Mouse (Mus musculus) spleen, embryonic (tissue): ENCODE results near the gene Aco1.

Source experiments
- CTCF ChIA-PET: fragments of 350-600 bp; sonication (Branson Sonifier 250); formaldehyde crosslinking; loops from one replicate; lab custom pipeline; 2022; lab: Charles Lee

Gene Aco1

DNA sequence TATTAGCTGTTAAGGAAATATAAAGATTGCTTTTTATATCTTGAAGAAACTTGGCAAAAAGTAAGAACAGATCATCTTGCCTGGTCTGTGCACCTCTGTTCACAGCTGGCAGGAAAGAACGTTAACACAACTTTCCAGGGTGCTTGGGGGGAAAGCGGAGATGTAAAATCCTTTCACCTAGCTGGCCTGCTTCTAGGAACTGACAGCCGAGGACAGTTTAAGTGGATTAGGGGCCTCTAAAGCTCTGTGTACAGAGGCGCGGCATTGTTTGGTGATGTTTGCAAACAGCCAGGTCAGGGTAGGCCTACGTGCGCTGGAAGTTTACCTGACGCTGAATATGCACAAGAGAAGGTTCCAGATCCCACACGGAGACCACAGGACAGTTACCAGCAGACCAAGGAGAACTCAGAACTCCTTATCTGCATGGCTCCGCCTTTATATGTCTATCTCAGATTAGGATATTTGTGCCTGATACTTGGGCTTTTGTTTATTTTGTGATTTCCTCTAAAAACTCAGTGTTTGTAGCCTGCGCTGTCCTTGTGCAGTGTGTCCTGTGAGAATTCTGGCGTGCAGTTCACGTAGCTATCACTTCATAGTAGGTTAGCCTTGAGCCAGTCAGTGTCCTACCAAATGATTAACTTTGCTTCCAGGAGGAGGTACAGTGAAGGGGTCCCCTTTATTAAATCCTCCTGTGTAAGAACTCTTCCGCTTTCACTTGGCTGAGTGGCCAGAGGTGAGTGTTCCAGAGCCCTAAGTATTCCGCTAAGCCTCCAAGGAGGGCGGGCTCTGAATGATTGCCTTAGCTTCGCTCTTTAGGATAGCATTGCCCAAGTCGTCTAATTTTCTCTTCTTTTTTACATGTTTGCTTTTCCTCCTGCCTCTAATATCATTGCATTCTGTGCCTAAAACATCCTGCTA, 14.0 kb downstream of the Aco1 start:
- CTCF ChIA-PET = no interaction called here

DNA sequence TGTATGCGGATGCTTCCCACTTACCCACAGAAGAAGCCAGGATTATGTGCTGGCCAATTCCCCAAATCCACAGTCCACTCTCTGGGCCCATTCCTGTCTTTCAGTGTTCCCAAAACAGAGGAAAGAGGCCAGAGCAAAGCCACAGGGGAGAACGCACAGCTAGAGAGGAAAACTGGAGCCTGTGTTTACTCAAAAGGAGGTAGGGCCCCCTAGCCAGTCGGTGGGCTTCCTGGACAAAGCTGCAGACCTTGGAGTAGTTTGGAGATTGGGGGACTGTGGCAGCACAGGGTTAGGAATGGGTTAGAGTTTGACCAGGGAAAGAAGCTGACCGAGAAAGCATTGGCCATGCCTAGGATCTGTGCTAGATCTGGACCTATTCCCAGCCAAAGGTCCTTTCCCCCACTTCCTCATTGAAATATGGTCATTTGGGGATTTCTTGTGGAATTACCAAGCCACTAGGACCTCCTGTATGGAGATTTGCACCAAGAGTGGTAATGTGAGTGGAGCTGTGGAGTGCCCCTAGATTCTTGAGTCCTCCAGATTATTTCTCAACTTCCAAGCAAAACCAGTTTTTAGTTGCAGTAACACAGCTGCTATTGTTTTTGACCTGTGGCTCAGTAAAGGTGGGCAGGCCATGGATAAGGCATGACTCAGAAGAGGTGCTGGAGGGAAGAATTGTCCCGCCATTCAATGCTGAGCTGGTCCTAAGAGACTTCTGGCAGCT, 14.8 kb downstream of the Aco1 start:
- CTCF ChIA-PET = no interaction called here

DNA sequence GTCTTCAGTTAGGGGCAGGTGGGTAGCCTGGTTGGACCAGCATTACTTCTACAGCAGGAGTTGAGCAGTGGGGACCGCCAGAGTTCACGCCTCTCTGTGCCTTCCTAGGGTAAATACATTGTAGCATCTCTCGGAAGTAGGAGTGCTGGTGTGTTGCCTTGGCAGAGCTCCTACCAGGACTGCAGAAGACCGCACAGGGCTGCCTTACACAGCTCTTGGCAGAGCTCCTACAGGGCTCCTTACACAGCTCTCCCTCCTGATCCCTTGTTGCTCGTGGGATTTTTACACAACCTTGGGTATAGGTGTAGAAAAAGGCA, 15.3 kb downstream of the Aco1 start:
- CTCF ChIA-PET = no interaction called here

DNA sequence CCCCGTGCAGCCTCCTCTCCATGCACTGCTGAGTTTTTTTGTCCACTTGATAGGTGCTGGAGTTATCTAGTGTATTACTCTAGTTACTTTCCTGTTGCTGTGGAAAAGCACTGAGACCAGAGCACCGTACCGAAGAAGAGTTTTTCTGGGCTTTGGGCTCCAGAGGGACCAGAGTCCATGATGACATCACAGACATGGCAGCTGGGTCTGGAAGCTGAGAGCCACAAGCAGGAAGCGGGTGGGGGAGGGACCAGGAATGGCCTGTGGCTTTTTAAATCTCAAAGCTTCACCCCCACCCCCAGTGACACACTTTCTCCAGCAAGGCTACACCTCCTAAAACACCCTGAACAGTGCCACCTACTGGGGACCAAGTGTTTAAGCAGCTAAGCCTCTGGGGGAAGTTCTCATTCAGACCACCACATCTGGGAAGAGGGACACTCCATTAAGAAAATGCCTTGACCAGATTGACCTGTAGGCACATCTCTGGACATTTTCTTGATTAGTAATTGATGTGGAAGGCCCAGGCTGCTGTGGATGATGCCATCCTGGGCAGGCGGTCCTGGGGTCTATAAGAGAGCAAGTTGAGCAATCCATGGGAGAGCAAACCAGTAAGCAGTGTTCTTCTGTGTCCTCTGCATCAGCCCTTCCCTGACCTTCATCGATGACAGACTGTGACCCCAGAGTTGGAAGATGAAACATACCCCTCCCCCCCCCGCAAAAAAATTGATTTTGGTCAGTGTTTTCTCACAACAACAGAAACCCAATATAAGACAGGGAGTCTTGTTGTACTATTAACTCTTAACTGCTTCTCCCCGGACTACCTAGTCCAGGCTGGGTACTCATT, 17.9 kb downstream of the Aco1 start:
- CTCF ChIA-PET = no interaction called here

DNA sequence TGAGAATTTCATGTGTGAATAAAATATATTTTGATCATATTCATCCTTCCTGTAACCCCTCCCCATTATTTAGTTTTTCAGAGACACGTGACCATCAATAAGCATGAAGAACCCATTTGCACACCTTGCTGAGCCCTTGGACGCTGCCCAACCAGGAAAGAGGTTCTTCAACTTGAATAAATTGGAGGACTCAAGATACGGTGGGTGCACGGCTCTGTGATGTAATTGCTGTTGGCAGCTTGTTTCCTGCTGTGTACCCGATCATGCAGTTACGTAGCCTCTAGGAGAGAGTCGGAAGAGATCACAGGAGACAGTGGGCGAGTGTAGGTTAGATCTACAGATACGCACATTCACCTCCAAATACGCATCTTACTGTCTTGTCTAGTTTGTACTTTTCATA, 20.8 kb downstream of the Aco1 start:
- CTCF ChIA-PET = no interaction called here

DNA sequence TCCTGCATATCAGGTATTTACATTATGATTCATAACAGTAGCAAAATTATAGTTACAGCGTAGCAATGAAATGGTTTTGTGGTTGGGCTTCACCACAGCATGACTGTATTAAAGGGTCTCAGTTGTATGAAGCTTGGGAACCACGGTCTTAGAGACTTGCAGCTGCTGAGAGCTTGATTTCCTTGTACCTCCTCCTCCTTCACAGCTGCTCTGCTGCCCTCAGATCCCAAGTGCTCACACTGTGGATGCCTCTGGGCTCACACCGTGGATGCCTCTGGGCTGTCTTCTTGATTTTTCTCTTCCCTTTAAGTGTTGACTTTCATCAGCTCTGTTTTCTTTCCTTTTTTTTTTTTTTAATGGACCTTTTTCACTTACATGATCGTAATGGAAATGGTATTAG, 28.6 kb downstream of the Aco1 start:
- CTCF ChIA-PET = no interaction called here

DNA sequence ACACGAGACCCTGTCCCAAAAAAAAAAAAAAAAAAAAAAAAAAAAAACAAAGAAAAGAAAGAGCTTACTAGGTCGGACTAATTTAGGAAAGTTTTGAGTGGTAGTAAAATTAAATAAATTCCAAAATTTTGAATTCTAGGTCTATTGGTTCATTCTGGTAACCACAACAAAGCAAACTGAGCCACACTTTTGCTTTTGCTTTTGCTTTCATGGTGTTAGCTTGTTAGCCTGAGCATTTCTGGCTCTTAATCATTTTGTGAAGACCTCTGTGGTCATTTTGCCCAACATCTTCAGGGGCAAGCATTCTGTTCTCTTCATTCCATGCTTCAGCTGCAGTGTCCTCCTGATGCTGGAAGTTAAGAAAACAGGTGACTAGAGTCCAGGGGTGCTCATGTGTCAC, 29.5 kb downstream of the Aco1 start:
- CTCF ChIA-PET = interaction anchor here (0.6 to 0.7 kb wide), 2 partner anchors 30 to 38 kb away, joined by 3 to 12 read pairs; no protein-coding TSS in a partner anchor

DNA sequence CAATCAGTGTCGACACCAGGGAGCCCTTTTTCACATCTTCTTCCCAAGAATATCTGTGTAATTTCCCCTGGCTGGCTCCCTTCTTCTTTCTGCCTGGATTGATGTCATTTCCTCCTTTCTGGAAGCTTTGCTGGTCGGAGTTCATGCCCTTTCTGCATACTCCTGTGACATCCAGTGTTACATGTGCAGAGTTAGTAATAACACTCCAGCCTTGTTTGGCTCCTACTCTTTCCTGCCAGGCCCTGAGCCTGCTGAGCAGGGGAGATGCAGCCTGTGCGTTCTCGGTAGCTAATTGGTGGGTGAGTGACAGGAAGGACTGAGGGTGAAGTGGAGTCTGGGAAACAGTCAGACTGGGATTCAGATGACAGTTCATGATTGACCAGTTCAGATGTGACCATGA, 31.4 kb downstream of the Aco1 start:
- CTCF ChIA-PET = interaction anchor here (1.0 kb wide), 1 partner anchor 111 kb away, joined by 3 read pairs; no protein-coding TSS in a partner anchor

DNA sequence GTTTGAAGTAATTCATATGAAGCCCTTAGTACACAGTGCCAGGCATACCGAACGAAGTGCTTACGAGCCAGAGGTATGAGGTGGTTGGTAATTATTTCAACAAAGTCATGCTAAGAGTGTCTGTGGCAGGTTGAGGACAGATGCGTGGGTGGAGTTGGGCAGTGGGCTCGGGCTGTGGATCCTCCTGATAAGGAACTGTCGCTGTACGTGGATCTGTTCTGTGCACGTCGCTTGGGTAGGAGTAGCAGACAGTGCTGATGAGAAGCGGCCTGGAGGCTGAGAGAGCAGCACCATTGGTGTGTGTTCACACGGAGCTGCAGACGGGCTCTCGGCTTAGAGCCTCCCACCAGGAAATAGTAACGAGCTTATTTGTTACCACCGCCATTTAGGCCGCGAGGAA, 35.7 kb downstream of the Aco1 start:
- CTCF ChIA-PET = interaction anchor here (0.7 kb wide), 1 partner anchor 44 kb away, joined by 3 read pairs; no protein-coding TSS in a partner anchor

DNA sequence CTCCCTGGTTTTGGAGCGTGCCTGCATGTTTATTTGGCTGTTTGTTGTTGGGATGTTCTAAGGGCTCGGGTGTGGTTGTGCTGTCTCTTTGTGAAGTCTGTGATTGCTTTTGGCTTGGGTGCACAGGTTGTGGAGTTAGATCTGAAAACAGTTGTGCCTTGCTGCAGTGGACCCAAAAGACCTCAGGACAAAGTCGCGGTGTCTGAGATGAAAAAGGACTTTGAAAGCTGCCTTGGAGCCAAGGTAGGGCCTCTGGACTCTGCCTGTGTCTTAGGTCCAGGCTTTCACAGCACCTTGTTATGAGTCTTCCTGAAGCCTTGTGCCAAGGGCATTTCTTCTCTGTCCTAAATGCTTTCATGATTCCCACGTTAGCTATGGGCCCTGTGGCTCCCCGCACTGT, 37.2 kb downstream of the Aco1 start:
- CTCF ChIA-PET = no interaction called here

DNA sequence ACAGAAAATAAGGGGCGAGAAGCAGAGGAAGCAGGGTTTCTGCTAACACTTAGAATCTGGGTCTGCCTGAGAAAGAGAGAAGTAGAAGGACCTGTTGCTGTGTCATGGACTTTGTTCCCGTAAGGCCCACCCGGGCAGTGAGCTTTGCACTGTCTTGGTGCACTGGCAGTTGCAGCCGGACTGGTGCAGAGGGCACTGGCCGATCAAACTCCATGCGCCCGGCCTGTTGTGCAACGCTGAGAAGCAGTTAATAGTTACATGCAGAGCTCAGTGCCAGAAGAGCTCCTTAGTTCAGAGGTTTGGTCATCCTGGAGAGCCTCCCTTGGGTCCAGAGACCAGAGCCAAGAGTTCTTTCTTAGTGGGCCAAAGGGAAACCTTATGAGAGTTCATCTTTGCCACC, 38.8 kb downstream of the Aco1 start:
- CTCF ChIA-PET = no interaction called here

DNA sequence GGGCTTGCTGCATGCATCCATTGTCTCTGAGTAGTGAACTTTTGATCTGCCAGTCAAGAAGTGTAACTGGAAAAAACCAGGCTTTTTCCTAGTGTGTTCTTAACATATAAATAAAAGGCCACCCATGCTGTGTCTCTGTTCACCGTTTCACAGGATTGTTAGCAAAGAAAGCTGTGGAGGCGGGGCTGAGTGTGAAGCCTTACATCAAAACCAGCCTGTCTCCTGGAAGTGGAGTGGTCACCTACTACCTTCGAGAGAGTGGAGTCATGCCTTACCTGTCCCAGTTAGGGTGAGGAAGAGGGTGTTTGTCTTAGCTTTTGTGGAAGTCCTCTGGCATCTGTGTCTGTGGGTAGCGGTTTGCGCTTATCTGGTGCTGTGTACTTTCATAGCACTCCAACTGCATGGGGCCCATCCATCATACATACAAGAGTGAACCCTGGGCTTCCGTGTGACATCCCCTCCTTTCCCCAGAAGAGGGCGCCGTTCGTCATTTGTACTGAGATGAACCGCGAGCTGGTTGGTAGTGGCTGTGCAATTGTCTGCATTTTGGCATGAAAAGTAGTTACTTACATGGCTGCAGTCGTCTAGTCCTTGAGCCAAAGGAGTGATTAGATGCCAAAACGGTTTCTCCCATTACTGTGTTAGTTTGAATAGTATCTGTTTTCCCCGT, 39.9 kb downstream of the Aco1 start:
- CTCF ChIA-PET = no interaction called here

DNA sequence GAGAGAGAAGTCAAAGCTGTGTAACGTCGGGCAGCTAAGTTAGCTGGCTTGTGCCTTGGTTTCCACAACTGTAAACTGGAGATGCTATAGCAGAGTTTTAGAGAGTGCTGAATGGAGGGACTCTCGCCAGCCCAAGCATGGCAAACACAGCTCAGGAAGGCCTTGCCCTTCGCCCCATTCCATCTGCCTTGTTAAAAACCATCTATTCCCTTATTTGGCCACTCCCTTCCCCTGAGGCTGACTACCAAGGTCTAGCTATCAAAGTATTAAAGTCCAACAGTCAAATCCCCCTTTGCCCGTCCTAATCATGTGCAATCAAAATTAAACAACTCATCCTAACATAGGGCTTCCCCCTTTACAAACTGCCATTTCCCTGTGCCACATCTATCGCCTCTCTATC, 40.9 kb downstream of the Aco1 start:
- CTCF ChIA-PET = no interaction called here

DNA sequence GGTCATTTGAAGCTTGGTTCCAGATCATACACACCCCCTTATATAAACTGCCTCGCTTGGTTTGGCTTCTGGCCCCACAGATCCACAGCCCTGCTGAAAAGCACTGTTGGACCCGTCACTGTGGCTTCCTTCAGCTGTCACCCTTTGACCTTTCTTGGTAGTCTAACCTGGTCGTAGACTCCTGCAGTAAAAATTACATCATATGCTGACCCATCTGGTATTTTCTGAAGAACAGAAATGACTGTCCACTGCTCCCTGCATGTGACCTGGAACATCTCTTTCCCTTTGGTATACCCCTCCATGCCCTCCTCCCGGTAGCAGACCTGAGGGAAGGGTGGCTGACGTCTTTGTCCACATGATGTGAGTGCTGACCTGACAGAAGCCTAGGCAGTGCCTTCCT, 41.6 kb downstream of the Aco1 start:
- CTCF ChIA-PET = no interaction called here

DNA sequence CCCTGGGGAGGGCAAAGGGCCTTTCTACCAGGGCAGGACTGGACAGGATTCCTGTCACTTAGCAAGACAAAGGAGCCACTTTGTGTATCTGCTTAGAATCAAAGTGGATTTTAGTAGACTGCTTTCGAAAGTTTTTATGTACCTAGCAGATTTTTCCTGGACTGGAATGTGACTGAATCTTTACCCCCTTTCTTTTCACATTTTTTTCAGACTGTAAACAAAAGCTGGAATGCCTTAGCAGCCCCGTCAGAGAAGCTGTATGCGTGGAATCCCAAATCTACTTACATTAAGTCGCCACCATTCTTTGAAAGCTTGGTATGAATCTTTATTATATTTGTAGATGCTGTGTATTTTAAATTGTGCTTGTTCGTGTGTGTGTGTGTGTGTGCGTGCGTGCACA, 45.1 kb downstream of the Aco1 start:
- CTCF ChIA-PET = no interaction called here

DNA sequence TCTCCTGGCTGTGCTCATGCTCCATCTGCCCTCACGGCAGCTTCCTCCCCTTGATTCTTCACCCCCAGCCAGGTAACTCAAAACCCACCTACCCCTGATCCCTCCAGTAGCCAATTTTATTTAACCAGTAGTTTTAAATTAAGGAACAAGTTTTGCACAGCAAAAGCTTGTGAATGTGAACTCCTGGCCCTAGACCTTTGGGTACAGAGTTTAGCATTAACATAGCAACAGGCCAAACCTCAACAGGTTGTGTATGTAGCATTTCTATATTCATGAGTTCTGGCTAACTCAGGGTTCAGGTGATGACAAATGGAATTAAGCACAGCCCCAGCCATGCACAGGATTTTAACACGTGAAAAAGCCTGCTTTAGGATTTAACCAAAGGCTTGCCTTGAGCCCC, 49.4 kb downstream of the Aco1 start:
- CTCF ChIA-PET = no interaction called here

DNA sequence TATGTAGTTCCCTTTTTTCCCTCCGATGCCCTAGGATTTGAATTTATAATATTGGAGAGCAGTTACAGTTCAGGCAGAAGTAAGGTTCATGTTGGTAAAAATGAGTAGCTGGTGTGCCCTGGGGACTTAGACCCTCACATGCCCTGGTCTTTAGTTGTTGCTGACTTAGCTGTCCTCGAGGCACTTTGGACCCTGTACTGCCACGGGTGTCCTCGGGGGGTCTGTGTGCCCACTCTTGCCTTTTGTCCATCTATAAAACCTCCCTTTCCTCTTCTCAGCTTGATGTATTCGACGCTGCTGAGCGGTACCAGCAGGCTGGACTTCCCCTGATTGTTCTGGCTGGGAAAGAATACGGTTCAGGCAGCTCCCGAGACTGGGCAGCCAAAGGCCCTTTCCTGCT, 50.6 kb downstream of the Aco1 start:
- CTCF ChIA-PET = no interaction called here

DNA sequence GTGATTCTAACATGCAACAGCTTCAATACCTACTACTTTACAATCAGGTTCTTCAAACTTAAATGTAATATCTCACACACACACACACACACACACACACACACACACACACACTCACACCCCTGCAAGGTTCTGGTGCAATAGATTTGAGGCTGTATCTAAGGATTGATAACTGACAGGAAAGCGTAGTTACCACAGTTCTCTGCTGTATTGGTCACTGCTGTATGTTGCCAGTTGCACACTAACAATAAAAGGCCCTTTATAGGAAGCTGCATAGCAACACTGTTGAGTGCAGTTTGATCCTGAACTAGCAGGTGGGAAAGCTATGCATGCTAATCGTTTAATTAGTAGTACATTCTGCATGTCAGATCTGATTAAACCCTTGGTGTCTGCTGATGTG, 52.5 kb downstream of the Aco1 start:
- CTCF ChIA-PET = no interaction called here

DNA sequence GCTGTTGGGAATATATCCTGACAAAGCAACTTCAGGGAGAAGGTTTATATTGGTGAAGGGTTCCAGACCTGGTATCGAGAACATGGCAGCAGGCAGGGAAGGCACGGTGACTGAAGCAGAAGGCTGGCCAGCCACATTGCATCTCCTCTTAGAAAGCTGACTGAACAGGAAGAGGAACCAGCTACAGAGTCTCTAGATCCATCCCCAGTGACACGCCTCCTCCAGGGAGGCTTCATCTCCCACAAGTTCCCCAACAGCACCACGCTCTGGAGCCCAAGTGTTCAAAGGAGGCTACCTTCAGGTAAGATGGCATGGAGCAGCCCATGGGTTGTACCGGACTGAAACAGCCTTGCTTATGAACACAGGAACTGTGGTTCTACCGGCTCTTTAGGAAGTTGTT, 59.3 kb downstream of the Aco1 start:
- CTCF ChIA-PET = interaction anchor here (0.5 kb wide), 1 partner anchor 30 kb away, joined by 12 read pairs; no protein-coding TSS in a partner anchor

DNA sequence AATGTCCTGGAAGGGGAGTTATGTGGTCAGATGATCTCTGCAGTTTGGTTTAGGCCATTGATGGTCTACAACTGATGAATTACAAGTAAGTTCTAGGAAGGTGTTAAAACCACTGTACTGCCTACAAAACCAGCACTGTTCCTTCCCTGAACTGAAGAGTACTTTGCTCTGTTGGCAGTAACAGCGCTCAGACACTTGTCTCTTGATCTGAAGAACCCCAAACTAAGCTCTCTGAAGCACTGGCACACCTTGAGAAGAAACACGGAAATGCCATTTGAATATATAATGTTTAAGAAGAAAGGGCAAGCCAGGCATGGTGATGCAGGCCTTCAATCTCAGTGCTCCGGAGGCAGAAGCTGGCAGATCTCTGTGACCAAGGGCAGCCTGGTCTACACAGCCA, 61.5 kb downstream of the Aco1 start:
- CTCF ChIA-PET = no interaction called here

DNA sequence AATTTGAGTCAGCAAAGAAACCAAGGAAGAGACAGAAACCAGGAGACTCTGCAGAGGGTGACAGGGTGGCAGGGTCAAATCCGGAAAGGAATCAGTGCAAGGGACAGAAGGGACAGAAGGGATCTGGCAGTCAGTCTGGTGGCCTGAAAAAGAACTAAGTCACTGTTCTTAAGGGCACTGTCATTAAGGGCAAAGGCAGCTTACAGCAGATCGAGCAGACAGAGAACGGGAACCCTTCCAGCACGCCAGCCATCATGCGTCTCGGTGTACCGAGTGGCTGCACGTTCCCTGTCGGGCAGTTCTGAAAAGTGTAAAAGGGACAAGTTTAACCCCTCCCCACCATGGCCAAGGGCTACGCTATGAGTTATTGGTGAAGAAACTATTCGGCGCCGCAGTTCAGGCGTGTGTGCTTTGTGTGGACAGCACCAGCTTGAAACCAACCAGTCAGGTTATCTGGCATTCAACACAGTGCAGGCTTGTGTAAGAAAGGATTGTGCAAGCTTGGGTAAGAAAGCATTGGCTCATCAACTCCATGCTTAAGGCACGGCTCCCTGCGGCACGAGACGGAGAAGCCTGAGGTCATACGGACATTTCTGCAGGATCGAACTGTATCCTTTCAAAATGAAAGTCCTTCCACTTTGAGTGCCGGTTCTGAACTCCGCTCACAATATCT, 62.5 kb downstream of the Aco1 start:
- CTCF ChIA-PET = no interaction called here
